Mouse (Mus musculus) lung, embryonic 16.5 days (tissue): ENCODE measurements around the gene Rxra. TPM values are rescaled to one million over a fixed set of nuclear protein-coding genes. Genes with fewer than 3 reads are reported as not detected.

Experiments
- ATAC-seq: fragments of 200-750 bp; cut with Nextera tagmentation; 2 replicates; pipeline ENCODE4 v1.8.0; 2017; ENCODE audit warnings: low read depth, mild to moderate bottlenecking, moderate library complexity
- H3K27ac ChIP-seq: fragments of 300-500 bp; sonication (generic); 2 replicates; pipeline ENCODE4 v1.5.1; 2014; ENCODE audit warnings: mild to moderate bottlenecking, control low read depth, low read length
- H3K27me3 ChIP-seq: fragments of 300-500 bp; sonication (generic); 2 replicates; pipeline ENCODE4 v1.6.1; 2014; ENCODE audit warnings: low read depth, low read length, mixed read lengths; ENCODE audit not compliant: control insufficient read depth, insufficient read depth
- H3K36me3 ChIP-seq: fragments of 300-500 bp; sonication (generic); 2 replicates; pipeline ENCODE4 v1.6.1; 2014; ENCODE audit warnings: low read length; ENCODE audit not compliant: control insufficient read depth, insufficient read depth
- H3K4me1 ChIP-seq: fragments of 300-500 bp; sonication (generic); replicated peaks from 2 replicates; pipeline ENCODE4 v1.6.1; 2014; ENCODE audit warnings: low read length, mixed read lengths; ENCODE audit not compliant: control insufficient read depth, insufficient read depth
- H3K4me2 ChIP-seq: fragments of 300-500 bp; sonication (generic); 2 replicates; pipeline ENCODE4 v1.6.1; 2014; ENCODE audit warnings: low read depth, low read length, control low read depth
- H3K4me3 ChIP-seq: fragments of 300-500 bp; sonication (generic); 2 replicates; pipeline ENCODE4 v1.5.1; 2014; ENCODE audit warnings: mild to moderate bottlenecking, low read length, control low read depth
- H3K9ac ChIP-seq: fragments of 300-500 bp; sonication (generic); 2 replicates; pipeline ENCODE4 v1.6.1; 2014; ENCODE audit warnings: low read length, control low read depth
- H3K9me3 ChIP-seq: fragments of 300-500 bp; sonication (generic); 2 replicates; pipeline ENCODE4 v1.6.1; 2016; ENCODE audit warnings: low read length; ENCODE audit not compliant: control insufficient read depth
- WGBS: fragments of 180-500 bp; shearing (Covaris S2); extraction: QIAGEN DNeasy Blood & Tissue Kit; methylation state at CpG from one replicate; pipeline ENCODE4 v1.1.7; 2014; 5-methylcytosine and 5-hydroxymethylcytosine counted together
- polyA plus RNA-seq: library from polyadenylated mRNA; unstranded; fragments of >200 nt; fragmentation: Nextera tagmentation; extraction: Ambion mirVana; gene quantifications from 2 replicates; pipeline ENCODE4 v1.2.1, GENCODE M21; 2015

Gene Rxra
- polyA plus RNA-seq, 1 experiment from 2014 or later, result 11.3 TPM

- Histone ChIP-seq H3K9ac (no peak overlapping the region), H3K36me3 (peaks cover 12% of the 10 kb centered on the region), H3K27ac (no peak overlapping the region), H3K4me3 (no peak overlapping the region), H3K4me2 (no peak overlapping the region), H3K27me3 (no peaks in the 10 kb centered on the region), H3K9me3 (no peaks in the 10 kb centered on the region), H3K4me1 (peaks cover 47% of the 10 kb centered on the region)
- ATAC-seq, result no peak
- 82% methylated on average over 11 of the region's 11 CpGs for WGBS
Observed at GRCm38 (mm10) chr2:27748984-27749383, 72.7 kb downstream of the Rxra start.

DNA sequence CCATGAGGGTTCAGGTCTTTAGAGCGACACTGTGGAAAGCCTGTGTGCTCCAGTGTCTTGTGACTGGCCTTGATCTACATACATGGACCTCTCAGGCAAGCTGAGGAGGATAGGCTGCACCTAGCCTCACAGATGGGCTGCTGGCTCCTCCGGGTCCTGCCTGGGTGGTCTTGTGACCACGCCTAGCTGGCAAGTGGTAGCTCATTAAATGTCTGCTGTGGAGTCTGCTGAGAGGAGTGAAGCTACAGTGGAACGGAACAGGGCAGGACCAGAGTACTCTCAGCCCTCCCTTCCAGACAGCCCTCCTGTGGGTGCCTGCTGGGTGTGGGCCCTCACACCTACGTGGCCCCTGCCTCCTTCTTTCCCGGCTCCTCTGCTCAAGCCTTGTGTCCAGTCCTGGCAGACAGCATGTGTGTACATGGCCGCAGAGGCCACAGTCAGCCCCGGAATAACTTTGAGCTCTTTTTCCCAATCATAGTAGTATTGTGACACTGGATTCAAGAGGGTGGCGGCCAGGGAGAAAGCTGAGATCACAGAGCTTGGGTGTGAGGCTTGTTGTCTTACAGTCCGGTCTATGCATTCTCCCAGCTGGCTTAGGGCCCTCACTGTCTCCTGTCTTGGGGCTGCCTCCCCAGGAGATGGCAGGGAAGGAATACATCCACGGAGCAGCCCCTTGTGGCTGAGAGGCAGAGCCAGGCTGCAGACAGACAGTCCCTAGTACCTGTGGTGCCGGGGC, 74.3 kb downstream of the Rxra start:
- Histone ChIP-seq H3K27me3 (no peaks in the 10 kb centered on the region), H3K4me3 (no peak overlapping the region), H3K9ac (0 out of 2 replicates have a peak overlapping the region, but pooled peaks have one; percentile 10), H3K4me1 (peaks cover 31% of the 10 kb centered on the region), H3K4me2 (no peak overlapping the region), H3K36me3 (peaks cover 25% of the 10 kb centered on the region), H3K9me3 (no peaks in the 10 kb centered on the region), H3K27ac (peak overlapping the region; percentile 59)
- peak; percentile 57 for ATAC-seq
- WGBS, result 50% methylated on average over 12 of the region's 12 CpGs

DNA sequence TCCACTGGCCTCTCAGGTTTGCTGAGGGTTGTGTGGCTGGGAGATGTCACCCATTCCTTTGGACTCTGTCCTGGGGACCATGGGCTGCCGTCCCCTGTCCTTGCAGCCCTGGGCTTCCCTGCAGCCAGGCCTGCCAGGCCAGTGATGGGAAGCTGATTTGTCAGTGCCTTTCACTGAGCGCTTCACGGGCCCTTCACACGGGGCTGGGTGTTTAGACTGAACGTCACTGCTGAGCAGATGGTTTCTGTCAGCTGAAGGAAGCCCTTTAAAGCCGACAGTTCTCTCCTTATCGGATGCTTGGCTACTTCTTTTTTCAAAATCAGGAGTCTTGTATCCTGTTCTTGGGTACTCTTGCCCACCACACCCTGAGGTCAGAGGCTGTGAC, 74.9 kb downstream of the Rxra start:
- Histone ChIP-seq H3K4me3 (no peak overlapping the region), H3K9me3 (no peaks in the 10 kb centered on the region), H3K36me3 (peaks cover 29% of the 10 kb centered on the region), H3K4me2 (no peak overlapping the region), H3K27ac (peak overlapping the region; percentile 59), H3K27me3 (no peaks in the 10 kb centered on the region), H3K4me1 (peaks cover 29% of the 10 kb centered on the region), H3K9ac (no peak overlapping the region)
- WGBS, result 38% methylated on average over 7 of the region's 7 CpGs
- peak; percentile 83 for ATAC-seq

DNA sequence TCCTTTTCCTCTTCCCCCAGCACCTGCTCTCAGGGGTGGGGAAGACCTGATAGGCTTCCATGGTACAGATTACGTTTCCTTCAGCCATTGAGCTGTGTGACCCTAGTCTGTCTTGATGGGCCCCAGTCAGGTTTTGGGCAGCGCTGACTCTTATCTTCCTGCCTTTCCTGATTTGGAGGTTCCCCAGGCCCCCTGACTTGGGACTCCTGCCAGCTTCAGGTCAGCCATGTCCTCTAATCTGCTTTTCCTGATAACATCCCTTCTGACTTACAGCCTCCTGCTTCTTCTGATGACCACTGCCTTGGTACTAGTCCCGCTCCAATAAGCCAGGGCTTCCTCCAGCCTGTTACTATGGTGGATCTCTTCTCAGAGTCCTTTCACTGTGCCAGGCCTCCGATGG, 75.6 kb downstream of the Rxra start:
- ATAC-seq, result no peak

DNA sequence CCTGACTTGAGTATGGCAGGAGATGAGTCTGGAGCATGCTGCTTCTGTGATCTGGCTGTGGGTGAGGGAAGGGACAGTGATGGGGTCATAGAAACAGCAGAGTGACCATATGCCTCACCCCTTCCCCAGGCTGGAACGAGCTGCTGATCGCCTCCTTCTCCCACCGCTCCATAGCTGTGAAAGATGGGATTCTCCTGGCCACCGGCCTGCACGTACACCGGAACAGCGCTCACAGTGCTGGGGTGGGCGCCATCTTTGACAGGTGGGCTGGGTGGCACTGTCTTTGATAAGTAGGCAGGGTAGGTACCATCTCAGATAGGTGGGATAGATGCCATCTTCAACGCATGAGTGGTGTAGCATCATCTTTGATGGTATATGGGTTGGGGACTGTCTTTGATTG, 77.9 kb downstream of the Rxra start:
- ATAC-seq, result no peak
- Histone ChIP-seq H3K36me3 (peaks cover 27% of the 10 kb centered on the region), H3K27me3 (no peaks in the 10 kb centered on the region), H3K4me1 (peaks cover 47% of the 10 kb centered on the region), H3K4me3 (no peak overlapping the region), H3K4me2 (no peak overlapping the region), H3K27ac (no peak overlapping the region), H3K9ac (no peak overlapping the region), H3K9me3 (no peaks in the 10 kb centered on the region)
- 91% methylated on average over 9 of the region's 9 CpGs for WGBS

More for the DNA sequence above, 75.6 kb downstream of the Rxra start:
- Histone ChIP-seq H3K4me1 (peaks cover 27% of the 10 kb centered on the region), H3K27ac (no peak overlapping the region), H3K4me3 (no peak overlapping the region), H3K9me3 (no peaks in the 10 kb centered on the region), H3K27me3 (no peaks in the 10 kb centered on the region), H3K36me3 (peaks cover 29% of the 10 kb centered on the region), H3K4me2 (no peak overlapping the region), H3K9ac (no peak overlapping the region; the same call in 1 of the 2 replicates)
- 79% methylated on average over 4 of the region's 4 CpGs for WGBS

- ATAC-seq, result no peak
- Histone ChIP-seq H3K4me2 (no peak overlapping the region), H3K9ac (no peak overlapping the region), H3K9me3 (no peaks in the 10 kb centered on the region), H3K36me3 (peaks cover 34% of the 10 kb centered on the region), H3K27me3 (no peaks in the 10 kb centered on the region), H3K4me3 (no peak overlapping the region), H3K4me1 (peaks cover 37% of the 10 kb centered on the region), H3K27ac (no peak overlapping the region)
- WGBS, result 71% methylated on average over 13 of the region's 13 CpGs
Observed at GRCm38 (mm10) chr2:27755986-27756641, 79.9 kb downstream of the Rxra start.

DNA sequence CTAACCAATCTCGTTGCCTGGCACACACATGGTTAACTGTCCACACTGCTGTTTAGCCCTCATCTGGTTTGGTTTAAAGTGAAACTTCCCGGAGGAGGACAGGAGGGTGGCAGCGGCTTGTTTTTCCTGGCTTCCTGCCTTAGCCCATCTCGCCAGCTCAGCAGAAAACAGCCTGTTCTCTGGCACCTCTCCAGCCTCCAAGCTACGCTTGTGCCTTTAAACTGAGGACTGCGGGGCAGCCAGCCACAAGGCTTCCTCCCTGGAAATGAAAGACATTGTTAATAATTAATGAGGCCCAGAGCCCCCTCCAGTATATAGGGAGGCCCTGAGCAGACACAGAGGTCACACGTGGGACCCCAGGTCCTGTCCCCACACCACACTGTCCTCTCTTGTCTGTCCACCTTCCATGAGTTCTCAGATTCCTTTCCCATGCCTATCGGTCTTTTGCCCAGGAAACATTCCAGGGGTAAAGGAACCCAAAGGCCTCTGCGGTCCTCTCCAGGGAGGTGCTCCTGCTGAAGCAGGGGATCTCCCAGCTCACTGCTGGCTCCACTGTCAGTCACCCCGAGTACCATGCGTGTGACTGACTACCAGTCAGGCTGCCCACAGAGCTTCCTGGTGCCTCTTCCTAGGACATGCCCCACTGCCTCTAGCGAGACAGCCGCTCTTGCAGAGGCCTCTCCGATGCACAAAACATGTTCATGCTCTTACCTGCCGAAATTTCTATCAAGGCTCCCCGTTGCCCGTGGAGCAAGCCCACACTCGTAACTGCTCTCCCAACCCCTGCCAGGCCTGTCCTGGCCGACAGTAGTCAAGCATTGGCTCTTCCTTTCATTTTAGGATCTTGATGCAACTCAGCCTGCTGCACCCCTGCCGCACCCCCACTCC, 82.4 kb downstream of the Rxra start:
- 30% methylated on average over 20 of the region's 20 CpGs for WGBS
- H3K4me2 ChIP-seq, result peak overlapping the region; percentile 35; the same call in 1 of the 2 replicates

DNA sequence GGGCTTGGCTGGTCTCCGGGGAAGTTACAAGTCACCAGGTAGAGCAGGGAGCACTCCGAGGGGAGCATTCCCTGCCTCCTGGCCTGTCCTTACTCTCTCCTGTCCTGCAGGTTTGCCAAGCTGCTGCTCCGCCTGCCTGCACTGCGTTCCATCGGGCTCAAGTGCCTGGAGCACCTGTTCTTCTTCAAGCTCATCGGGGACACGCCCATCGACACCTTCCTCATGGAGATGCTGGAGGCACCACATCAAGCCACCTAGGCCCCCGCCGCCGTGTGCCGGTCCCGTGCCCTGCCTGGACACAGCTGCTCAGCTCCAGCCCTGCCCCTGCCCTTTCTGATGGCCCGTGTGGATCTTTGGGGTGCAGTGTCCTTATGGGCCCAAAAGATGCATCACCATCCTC, 83.2 kb downstream of the Rxra start:
- Histone ChIP-seq H3K4me2 (no peak overlapping the region), H3K4me1 (peaks cover 37% of the 10 kb centered on the region), H3K27ac (peak overlapping the region; percentile 97), H3K9me3 (no peaks in the 10 kb centered on the region), H3K27me3 (no peaks in the 10 kb centered on the region), H3K9ac (no peak overlapping the region), H3K36me3 (peaks cover 24% of the 10 kb centered on the region), H3K4me3 (no peak overlapping the region)
- no peak for ATAC-seq
- 76% methylated on average over 14 of the region's 14 CpGs for WGBS

More for the DNA sequence above, 82.4 kb downstream of the Rxra start:
- peaks cover 32% of the 10 kb centered on the region for H3K36me3 ChIP-seq
- peak; percentile 86 for ATAC-seq
- peak overlapping the region; percentile 97 for H3K27ac ChIP-seq
- peaks cover 35% of the 10 kb centered on the region for H3K4me1 ChIP-seq
- H3K27me3 ChIP-seq, result no peaks in the 10 kb centered on the region
- H3K4me3 ChIP-seq, result no peak overlapping the region
- H3K9ac ChIP-seq, result peak overlapping the region; percentile 39
- no peaks in the 10 kb centered on the region for H3K9me3 ChIP-seq
